8 mouse cellular contexts compared by ENCODE assay signal in genomic region chr11:98202641-98203350, GRCm38 (mm10). TPM values are rescaled to one million over a fixed set of nuclear protein-coding genes. Genes with fewer than 3 reads are reported as not detected.
DNase-seq lines count a peak whose midpoint lies in the region; ATAC-seq lines count a peak whose summit lies in the region.

Cdk12 (plus strand) TSS chr11:98203059.

- peak within 1 kb of the TSS; percentile 72 for H3K4me3 ChIP-seq in brown adipose tissue, adult 24 weeks (ENCODE audit: insufficient read depth, low read depth, low read length)
- peak within 1 kb of the TSS; percentile 97 for H3K4me3 ChIP-seq in heart, embryonic 13.5 days
- peak within 1 kb of the TSS; percentile 94 for H3K4me3 ChIP-seq in liver, embryonic 12.5 days
- peak within 1 kb of the TSS; percentile 97 for H3K4me3 ChIP-seq in stomach, embryonic 15.5 days (replicated peaks)

- under 1% methylated on average over 50 of the region's 63 CpGs for WGBS in heart, embryonic 13.5 days
- WGBS in liver, embryonic 12.5 days (ENCODE audit: insufficient replicate concordance), result under 1% methylated on average over 52 of the region's 63 CpGs
- under 1% methylated on average over 45 of the region's 63 CpGs for WGBS in stomach, embryonic 15.5 days

- ATAC-seq in heart, embryonic 13.5 days (ENCODE audit: extremely low read depth, insufficient number of reproducible peaks, low FRiP score, low TSS enrichment), result peak; percentile 88
- peak; percentile 88 for ATAC-seq in liver, embryonic 12.5 days
- ATAC-seq in stomach, embryonic 15.5 days (ENCODE audit: insufficient read depth, low FRiP score, low read depth), result peak; percentile 90

- DNase-seq in CD4-positive, CD25-positive, alpha-beta regulatory T cell, adult 2 months (ENCODE audit: low read depth, low spot score), result peak; percentile 98
- DNase-seq in fat pad, adult 2 months (ENCODE audit: extremely low read depth, low read depth, low spot score), result peak; percentile 74
- DNase-seq in kidney, postnatal 10 days, result peak; percentile 98
- peak; percentile 96 to 97 for DNase-seq in natural killer cell, adult 2 months (ENCODE audit: low spot score in 2 of 2)

- H3K36me3 ChIP-seq in heart, embryonic 13.5 days, result peaks cover 14% of the 10 kb centered on the region
- H3K36me3 ChIP-seq in liver, embryonic 12.5 days, result peaks cover 14% of the 10 kb centered on the region
- H3K36me3 ChIP-seq in stomach, embryonic 15.5 days, result 0 out of 2 replicates have a peak, but pooled peaks cover under 1% of the 10 kb centered on the region

- H3K9ac ChIP-seq in heart, embryonic 13.5 days, result peak within 1 kb of the TSS; percentile 100
- H3K9ac ChIP-seq in liver, embryonic 12.5 days, result peak within 1 kb of the TSS; percentile 99
- H3K9ac ChIP-seq in stomach, embryonic 15.5 days, result peak within 1 kb of the TSS; percentile 98

- H3K4me2 ChIP-seq in heart, embryonic 13.5 days, result peak within 1 kb of the TSS; percentile 87
- H3K4me2 ChIP-seq in liver, embryonic 12.5 days, result peak within 1 kb of the TSS; percentile 83
- peak within 1 kb of the TSS; percentile 77 for H3K4me2 ChIP-seq in stomach, embryonic 15.5 days

- H3K9me3 ChIP-seq in heart, embryonic 13.5 days, result no peaks in the 10 kb centered on the region
- H3K9me3 ChIP-seq in liver, embryonic 12.5 days (replicated peaks), result no peaks in the 10 kb centered on the region
- H3K9me3 ChIP-seq in stomach, embryonic 15.5 days, result no peaks in the 10 kb centered on the region

- peaks cover 2% of the 10 kb centered on the region; the same call in 1 of the 2 replicates for H3K4me1 ChIP-seq in brown adipose tissue, adult 24 weeks (ENCODE audit: control insufficient read depth, insufficient read depth, insufficient read length, low read length)
- peaks cover 19% of the 10 kb centered on the region for H3K4me1 ChIP-seq in heart, embryonic 13.5 days
- H3K4me1 ChIP-seq in liver, embryonic 12.5 days, result peaks cover 29% of the 10 kb centered on the region
- peaks cover 2% of the 10 kb centered on the region; the same call in 1 of the 2 replicates for H3K4me1 ChIP-seq in stomach, embryonic 15.5 days

- peaks cover under 1% of the 10 kb centered on the region; the same call in 1 of the 2 replicates for H3K27me3 ChIP-seq in heart, embryonic 13.5 days (replicated peaks)
- no peaks in the 10 kb centered on the region for H3K27me3 ChIP-seq in liver, embryonic 12.5 days (replicated peaks)
- no peaks in the 10 kb centered on the region for H3K27me3 ChIP-seq in stomach, embryonic 15.5 days (replicated peaks)

- H3K27ac ChIP-seq in brown adipose tissue, adult 24 weeks (replicated peaks; ENCODE audit: low read depth, low read length), result peak within 1 kb of the TSS; percentile 91
- H3K27ac ChIP-seq in heart, embryonic 13.5 days (replicated peaks), result peak within 1 kb of the TSS; percentile 100
- H3K27ac ChIP-seq in liver, embryonic 12.5 days, result peak within 1 kb of the TSS; percentile 100
- peak within 1 kb of the TSS; percentile 100 for H3K27ac ChIP-seq in stomach, embryonic 15.5 days

RNA-seq across cellular contexts. Expression of gene Cdk12, which starts in this region (rescaled TPM):
- polyA plus RNA-seq in brown adipose tissue, adult 24 weeks (2012; ENCODE audit: insufficient read depth, insufficient read length, missing spikeins), result 14.2 and 15.0 TPM in 2 replicates
- polyA plus RNA-seq in heart, embryonic 13.5 days (2015; fragmentation: Nextera tagmentation; extraction: Ambion mirVana), result 5.8 and 6.3 TPM in 2 replicates
- polyA plus RNA-seq in liver, embryonic 12.5 days (2016; fragmentation: Nextera tagmentation; extraction: Ambion mirVana), result 8.6 and 9.0 TPM in 2 replicates
- 9.4 and 9.7 TPM in 2 replicates for polyA plus RNA-seq in stomach, embryonic 15.5 days (2015; fragmentation: Nextera tagmentation; extraction: Ambion mirVana)

Comparison
In these comparisons a context has a peak if more than half of its experiments do, and no peak if none do; other contexts are left out.
1. Peak in every context shown above with its lines: DNase-seq, ATAC-seq, H3K4me3 ChIP-seq and H3K27ac ChIP-seq.